Mouse (Mus musculus): ENCODE measurements at regions not wholly inside any gene's neighbourhood (a gene's known extent, or its start where the extent isn't known, plus 50 kb on each side); places are given as distances from the start of the nearest gene placed in this dataset.
A peak's percentile ranks its signal among the peaks of the same experiment; 100 is the strongest.

DNA sequence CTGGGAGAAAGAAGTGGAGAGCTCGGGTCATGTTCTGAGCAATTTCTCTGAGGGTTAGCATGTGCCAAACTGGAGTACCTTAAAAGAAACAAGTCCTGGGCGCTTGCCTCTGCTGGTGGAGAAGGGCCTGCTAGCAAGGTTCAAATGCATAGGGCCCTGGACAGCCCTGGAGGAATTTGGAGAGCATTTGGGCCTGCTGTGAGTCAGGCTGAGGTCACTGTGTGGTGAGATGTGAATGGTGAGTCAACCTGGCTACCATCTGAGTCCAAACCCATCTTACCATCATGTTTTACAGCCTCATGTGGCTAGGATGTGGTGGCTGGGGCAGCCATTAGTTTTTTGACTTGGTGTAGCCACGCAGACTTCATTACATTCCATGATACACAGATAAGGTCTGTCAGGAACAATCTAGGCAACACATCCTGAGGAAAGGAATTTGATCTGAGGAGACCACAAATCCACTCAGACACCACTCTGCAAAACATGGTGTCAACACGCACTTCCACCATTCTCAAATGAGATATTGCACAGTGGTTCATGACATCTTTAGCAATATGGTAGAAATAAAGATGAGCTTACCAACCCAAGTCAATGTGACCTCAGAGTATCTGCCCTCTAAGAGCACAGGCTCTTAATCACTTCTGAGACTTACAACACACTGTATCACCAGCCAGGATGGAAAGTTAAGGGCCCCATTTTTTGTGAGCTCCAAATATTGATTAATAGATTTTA, 83.1 kb downstream of the Thbs2 start:
- DNase-seq, result no peak

- no peak for DNase-seq
Observed at GRCm38 (mm10) chr17:14608845-14609244, 85.2 kb downstream of the Thbs2 start.

- DNase-seq, result no peak
Observed at GRCm38 (mm10) chr17:14606356-14606989, 87.6 kb downstream of the Thbs2 start.

DNA sequence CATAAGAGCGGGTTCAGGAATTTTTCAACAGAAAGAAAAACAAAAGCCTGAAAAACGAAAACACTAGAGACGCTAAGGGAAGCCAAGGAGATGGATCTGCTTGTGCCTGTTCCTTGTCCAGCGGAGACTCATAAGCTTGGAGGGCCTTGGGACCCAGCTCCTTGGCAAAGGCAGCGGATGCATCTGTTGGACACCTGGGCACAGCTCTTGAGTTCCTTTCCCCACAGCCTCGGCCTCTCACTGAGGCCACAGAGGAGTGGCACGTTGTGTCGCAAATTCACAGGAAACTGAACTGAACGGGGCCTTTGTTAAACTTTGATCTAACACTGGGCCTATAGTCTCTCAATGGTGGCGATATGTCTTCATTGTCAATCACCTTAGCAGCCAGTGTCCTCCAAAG, 94.4 kb downstream of the Thbs2 start:
- DNase-seq, result no peak

DNA sequence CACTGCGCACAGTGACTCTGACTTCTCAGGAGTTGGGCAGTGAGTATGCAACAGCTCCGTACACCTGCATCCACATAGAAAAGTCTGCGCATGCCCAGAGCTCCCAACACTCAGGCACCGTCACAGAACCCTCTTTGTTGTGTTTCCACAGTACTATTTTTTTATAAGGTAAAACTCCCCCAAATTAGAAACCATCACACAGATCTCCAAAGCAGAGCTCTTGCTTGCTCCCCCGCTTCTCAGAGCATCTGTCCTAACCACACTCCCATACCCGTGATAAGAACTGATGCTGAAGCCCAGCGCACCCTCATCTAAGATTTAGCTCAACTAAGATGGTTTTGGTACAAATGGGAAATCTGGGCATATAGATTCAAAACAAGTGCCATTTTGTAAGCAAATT, 97.6 kb downstream of the Thbs2 start:
- no peak for DNase-seq

- DNase-seq, result no peak
Observed at GRCm38 (mm10) chr17:14595525-14595924, 98.5 kb downstream of the Thbs2 start.

DNA sequence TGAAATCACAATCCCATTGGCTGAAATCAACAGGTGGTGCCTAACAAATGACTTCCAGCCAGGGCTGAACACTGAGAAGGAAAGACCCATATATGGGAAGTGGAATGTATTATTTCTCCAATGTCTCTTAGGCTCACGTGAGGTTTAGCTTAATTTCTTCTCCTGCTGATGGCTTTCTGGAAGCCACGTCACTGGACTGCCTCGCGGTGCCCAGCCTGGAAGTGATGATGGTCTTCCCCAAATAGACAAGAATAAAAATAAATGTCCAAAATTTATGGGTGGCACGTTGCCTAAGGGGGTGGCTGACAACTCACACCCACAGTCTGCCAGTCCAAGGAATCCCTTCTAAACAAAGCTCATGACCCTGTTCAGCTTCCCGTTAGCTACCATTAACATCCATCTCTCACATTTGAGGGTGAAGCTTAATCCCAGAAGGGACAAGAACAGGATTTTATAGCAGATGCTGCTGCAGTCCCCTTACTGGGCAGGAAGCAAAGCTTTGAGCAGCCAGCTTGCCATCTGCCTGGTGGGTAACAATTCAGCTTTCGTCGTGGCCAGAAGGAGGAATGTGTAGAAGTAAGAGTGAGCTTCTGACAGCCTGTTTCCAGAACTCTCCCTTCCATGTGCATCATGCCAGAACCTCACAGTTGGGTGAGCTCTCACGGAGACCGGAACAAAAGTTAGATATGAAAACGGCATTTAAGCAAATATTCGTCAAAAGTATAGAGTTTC, 105.8 kb downstream of the Thbs2 start:
- no peak for DNase-seq

GRCm38 (mm10) chr17:14579671-14580070, 114.4 kb downstream of the Thbs2 start:
- DNase-seq, result no peak

DNA sequence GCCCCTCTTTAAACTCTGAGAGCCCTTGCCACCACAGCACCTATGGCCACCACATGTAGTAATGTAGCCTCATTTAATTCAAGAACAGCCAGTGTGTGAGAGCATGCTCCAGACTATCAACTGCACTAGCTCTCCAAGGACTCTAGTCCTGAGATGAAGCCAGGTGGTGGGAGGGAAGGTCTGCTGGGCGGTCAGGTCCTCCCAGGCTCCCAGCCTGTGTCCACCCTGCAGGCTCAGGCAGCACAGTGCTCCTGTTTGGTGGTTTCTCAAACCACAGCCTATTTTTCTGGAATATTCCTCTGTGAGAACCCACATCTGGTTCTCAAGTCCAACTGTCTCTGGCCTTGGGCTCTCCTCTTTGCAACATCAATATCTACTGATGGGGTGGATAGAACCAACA, 115.3 kb downstream of the Thbs2 start:
- no peak for DNase-seq

GRCm38 (mm10) chr17:14578194-14578593, 115.8 kb downstream of the Thbs2 start:
- DNase-seq, result no peak

GRCm38 (mm10) chr17:14576159-14576558, 117.9 kb downstream of the Thbs2 start:
- no peak for DNase-seq

DNA sequence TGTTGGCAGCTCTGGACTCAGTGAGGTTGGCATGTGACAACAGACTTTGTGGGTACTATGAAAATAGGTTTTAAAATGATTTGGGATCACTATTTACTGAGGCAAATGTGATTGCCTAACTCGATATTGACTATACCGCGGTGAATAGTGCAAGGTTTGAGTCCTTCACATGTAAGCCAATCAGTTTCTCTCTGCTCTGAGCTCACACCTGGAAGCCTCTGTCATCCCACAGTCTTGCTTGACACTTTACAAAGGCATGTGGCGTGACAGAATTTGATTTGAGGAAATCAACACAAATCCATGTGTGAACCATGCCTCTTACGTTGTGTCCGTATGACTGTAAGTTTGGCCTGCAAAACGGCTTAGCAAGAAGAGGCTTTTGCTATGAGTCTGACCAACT, 122.9 kb downstream of the Thbs2 start:
- no peak for DNase-seq

- no peak for DNase-seq
Observed at GRCm38 (mm10) chr17:14570266-14570775, 123.7 kb downstream of the Thbs2 start.

GRCm38 (mm10) chr17:14562191-14562590, 131.8 kb downstream of the Thbs2 start:
- DNase-seq, result no peak

DNA sequence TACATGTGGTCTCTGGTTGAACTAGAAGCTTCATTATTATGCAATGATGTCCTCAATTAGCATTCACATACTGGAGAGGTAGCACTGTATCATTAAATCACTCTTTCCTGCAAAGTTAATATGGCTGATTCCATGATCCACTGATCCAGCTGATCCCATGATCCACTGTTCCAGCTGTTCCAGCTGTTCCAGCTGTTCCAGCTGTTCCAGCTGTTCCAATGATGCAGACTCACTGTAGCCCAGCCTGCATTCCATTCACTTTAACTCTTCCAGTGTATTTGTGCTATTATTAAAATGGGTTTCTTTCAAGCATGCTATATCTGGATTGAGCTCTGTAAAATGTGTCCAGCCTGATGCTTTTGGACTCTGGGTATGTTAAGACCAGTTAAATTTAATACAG, 136.8 kb downstream of the Thbs2 start:
- no peak for DNase-seq

- DNase-seq, result no peak
Observed at GRCm38 (mm10) chr17:14553195-14553594, 140.8 kb downstream of the Thbs2 start.

- DNase-seq, result no peak
Observed at GRCm38 (mm10) chr17:14552081-14552480, 142.0 kb downstream of the Thbs2 start.

DNA sequence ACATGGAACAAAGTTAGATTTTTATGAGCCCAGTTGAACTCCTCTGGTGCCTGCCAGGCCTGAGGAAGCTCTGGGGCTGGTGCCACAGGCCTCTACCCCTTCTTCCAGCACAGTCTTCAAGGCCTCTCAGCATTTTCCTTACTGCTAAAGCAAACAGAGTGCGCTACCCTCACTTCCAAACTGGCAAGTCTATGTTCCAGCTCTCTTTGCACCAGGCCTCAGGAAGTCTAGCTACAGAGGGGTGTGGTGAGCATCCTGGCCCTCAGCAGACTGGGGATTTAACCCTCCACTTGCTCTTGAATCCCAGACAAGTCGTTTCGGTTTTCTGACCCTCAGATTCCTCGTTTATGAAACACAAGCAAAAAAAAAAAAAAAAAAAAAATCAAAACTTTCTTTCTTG, 142.4 kb downstream of the Thbs2 start:
- DNase-seq, result peak; percentile 37

- DNase-seq, result peak; percentile 85
Observed at GRCm38 (mm10) chr17:14545822-14546473, 148.1 kb downstream of the Thbs2 start.

DNA sequence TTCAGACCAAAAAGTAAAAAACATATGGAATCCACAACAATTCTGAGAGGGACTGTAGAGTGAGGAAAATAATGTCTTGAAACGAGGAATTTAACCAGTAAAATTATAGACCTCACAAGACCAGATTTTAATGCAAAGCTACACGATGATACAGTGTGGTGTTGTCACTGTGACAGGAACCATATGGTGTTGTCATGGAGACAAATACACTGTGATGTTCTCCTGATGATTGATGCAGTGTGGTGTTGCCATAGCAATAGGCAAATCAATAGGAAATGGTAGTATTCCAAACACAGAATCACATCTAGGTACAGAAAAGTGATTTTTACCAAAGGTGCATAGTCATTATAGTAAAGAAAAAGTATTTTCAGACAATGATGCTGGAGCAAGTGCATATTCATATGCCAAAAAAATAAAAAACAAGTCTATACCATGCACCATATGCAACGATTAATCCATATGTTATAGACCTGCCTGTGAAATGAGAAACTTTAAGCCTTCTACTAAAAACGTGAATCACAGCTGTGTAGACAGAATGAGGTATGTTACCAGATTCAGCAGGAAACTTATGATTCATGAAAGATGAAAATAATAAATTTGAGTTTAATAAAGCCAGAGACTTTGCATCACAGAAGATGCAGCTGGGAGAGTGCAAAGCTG, 149.6 kb downstream of the Thbs2 start:
- DNase-seq, result no peak

DNA sequence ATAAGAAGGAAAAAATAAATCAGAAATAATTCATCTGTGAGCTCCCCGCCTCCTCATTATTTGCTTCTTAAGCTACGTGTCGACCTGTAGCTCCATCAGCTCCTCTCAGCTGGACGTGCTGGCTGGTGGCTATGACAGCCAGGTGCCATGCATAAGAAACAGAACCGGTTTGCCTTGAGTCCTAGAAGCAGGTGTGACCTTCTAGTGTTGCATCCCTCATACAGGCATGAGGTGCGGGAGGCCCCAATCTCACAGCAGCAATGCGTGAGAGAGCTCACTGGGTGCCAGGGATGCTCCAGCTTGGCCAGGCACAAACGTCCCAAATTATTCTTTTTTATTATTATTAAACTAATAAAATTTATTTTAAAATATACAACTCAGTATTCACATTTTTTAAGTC, 153.0 kb downstream of the Thbs2 start:
- no peak for DNase-seq
